Mouse (Mus musculus): ENCODE measurements at regions not wholly inside any gene's neighbourhood (a gene's known extent, or its start where the extent isn't known, plus 50 kb on each side); places are given as distances from the start of the nearest gene placed in this dataset.
A peak's percentile ranks its signal among the peaks of the same experiment; 100 is the strongest.

GRCm38 (mm10) chr3:102335146-102335545 lies 130.7 kb upstream of the Vangl1 start:
- H3K4me3 ChIP-seq (ENCODE audit: insufficient read depth, low read length): no peak overlapping the region
- no peaks in the 10 kb centered on the region for H3K4me1 ChIP-seq (ENCODE audit: control insufficient read depth, insufficient read depth, low read length)
- TF ChIP-seq CTCF (IDR thresholded peaks at IDR 0.05; ENCODE audit: extremely low read depth, insufficient read depth, low read length) (peak; percentile 75), POLR2A (IDR thresholded peaks at IDR 0.05; ENCODE audit: extremely low read depth, insufficient read depth, low read length) (no peak)
- no peak overlapping the region for H3K27ac ChIP-seq (ENCODE audit: insufficient read depth, low read length)

DNA sequence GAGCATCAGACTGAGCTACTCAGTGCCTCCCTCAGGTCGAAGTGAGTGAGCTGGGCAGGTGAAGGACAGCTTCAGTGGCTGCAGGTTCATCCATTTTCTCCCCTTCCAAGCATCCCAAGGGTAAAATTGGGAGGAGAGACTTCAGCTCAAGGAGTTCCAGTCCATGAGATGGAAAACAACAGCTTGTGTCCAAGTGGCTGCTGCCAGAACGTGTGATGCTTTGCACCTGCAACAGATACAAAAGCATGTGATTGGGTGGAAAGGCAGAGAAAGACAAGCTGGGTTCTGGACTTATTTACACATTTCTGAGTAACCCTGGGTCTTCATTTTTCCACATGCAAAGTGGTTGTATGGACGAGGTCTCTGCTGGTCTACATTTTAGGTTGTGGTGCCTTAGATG lies 127.7 kb upstream of the Vangl1 start:
- Histone ChIP-seq H3K27ac (ENCODE audit: insufficient read depth, low read length) (no peak overlapping the region), H3K4me1 (ENCODE audit: control insufficient read depth, insufficient read depth, low read length) (no peaks in the 10 kb centered on the region), H3K4me3 (ENCODE audit: insufficient read depth, low read length) (no peak overlapping the region)
- TF ChIP-seq POLR2A (IDR thresholded peaks at IDR 0.05; ENCODE audit: extremely low read depth, insufficient read depth, low read length) (no peak), CTCF (IDR thresholded peaks at IDR 0.05; ENCODE audit: extremely low read depth, insufficient read depth, low read length) (no peak)

DNA sequence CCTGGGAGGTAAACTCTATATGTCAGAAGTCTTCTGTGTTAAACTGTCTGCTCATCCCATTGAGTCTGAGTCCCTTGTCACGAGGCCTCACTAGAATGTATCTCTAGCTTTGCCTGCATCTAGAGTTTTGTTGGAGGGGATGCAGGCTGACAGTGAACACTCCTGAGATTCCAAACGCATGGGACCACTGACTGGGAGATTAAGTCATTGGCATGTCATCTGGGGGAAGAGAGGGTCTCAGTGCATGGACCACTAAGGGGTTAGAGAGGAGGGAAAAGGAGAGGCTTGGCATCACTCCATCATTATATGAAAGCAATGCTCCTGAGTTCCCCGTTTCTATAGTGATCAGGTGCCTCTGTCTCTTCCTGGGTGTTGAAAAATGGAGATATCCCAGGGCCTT lies 114.8 kb upstream of the Vangl1 start:
- TF ChIP-seq POLR2A (IDR thresholded peaks at IDR 0.05; ENCODE audit: extremely low read depth, insufficient read depth, low read length) (no peak), CTCF (IDR thresholded peaks at IDR 0.05; ENCODE audit: extremely low read depth, insufficient read depth, low read length) (no peak)
- H3K4me1 ChIP-seq (ENCODE audit: control insufficient read depth, insufficient read depth, low read length): no peaks in the 10 kb centered on the region
- H3K27ac ChIP-seq (ENCODE audit: insufficient read depth, low read length): no peak overlapping the region
- no peak overlapping the region for H3K4me3 ChIP-seq (ENCODE audit: insufficient read depth, low read length)

DNA sequence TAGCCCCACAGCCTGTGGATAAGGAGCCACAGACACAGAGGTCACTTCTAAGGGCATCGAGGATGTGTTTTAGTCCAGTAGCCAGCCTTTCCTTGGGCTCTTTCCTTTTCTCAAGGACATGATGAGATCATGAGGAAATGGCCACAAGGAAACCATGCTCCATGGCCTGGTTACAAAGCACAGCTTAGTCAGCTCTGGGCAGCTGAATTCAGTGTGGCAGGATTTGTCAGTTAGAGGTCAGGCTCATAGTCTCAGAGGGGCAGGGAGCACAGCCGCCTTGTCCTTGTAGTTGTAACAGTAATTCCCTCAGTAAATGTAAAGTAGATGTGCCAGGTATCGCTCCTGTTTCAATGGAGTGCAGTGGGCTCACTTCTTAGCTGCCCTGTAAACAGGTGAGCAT lies 111.7 kb upstream of the Vangl1 start:
- Histone ChIP-seq H3K27ac (ENCODE audit: insufficient read depth, low read length) (no peak overlapping the region), H3K4me3 (ENCODE audit: insufficient read depth, low read length) (no peak overlapping the region), H3K4me1 (ENCODE audit: control insufficient read depth, insufficient read depth, low read length) (no peaks in the 10 kb centered on the region)
- no peak for TF ChIP-seq POLR2A (IDR thresholded peaks at IDR 0.05; ENCODE audit: extremely low read depth, insufficient read depth, low read length)
- TF ChIP-seq CTCF (IDR thresholded peaks at IDR 0.05; ENCODE audit: extremely low read depth, insufficient read depth, low read length): no peak

DNA sequence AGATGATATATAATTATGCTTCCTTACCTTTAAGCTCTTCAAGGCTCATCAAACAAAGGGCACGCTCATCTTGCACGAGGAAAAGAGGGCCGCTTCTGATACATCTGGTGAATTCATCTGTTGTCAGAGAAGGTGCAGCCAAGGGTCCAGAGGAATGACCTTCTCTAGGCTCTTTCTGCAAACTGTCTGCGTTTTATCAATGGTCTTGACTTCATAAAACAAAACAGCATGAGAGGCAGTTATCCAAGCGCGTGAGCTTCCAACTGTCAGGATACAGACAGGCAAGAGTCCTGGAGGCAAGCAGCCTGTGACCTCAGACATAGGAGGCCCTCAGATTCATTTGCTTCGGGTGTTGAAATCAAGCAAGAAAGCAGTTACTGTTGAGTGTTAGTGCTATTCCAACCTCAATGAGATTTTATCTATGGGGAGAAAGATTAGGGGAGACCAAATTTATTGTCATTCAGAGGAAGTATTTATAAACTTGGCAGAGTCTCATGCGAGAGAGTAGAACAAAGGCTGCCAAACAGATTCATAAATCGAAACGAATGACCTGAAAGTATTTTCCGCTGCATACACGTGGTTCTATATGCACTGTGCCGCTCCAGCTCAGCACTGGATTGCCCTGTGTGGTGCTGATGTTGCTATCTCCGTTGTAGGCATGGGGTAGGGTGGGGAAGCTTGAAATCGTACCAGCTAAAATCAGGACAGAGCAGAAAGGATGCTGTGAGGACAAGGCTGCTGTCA lies 107.2 kb upstream of the Vangl1 start:
- Histone ChIP-seq H3K27ac (ENCODE audit: insufficient read depth, low read length) (no peak overlapping the region), H3K4me3 (ENCODE audit: insufficient read depth, low read length) (no peak overlapping the region), H3K4me1 (ENCODE audit: control insufficient read depth, insufficient read depth, low read length) (no peaks in the 10 kb centered on the region)
- no peak for TF ChIP-seq CTCF (IDR thresholded peaks at IDR 0.05; ENCODE audit: extremely low read depth, insufficient read depth, low read length)
- no peak for TF ChIP-seq POLR2A (IDR thresholded peaks at IDR 0.05; ENCODE audit: extremely low read depth, insufficient read depth, low read length)

- TF ChIP-seq POLR2A (IDR thresholded peaks at IDR 0.05; ENCODE audit: extremely low read depth, insufficient read depth, low read length): no peak
- no peak for TF ChIP-seq CTCF (IDR thresholded peaks at IDR 0.05; ENCODE audit: extremely low read depth, insufficient read depth, low read length)
- H3K4me3 ChIP-seq (ENCODE audit: insufficient read depth, low read length): no peak overlapping the region
- H3K27ac ChIP-seq (ENCODE audit: insufficient read depth, low read length): no peak overlapping the region
- H3K4me1 ChIP-seq (ENCODE audit: control insufficient read depth, insufficient read depth, low read length): no peaks in the 10 kb centered on the region
Observed at GRCm38 (mm10) chr3:102310243-102310642, 105.8 kb upstream of the Vangl1 start.

- no peaks in the 10 kb centered on the region for H3K4me1 ChIP-seq (ENCODE audit: control insufficient read depth, insufficient read depth, low read length)
- no peak overlapping the region for H3K4me3 ChIP-seq (ENCODE audit: insufficient read depth, low read length)
- no peak overlapping the region for H3K27ac ChIP-seq (ENCODE audit: insufficient read depth, low read length)
- peak; percentile 78 for TF ChIP-seq CTCF (IDR thresholded peaks at IDR 0.05; ENCODE audit: extremely low read depth, insufficient read depth, low read length)
- no peak for TF ChIP-seq POLR2A (IDR thresholded peaks at IDR 0.05; ENCODE audit: extremely low read depth, insufficient read depth, low read length)
Observed at GRCm38 (mm10) chr3:102309756-102310155, 105.3 kb upstream of the Vangl1 start.

- no peak overlapping the region for H3K4me3 ChIP-seq (ENCODE audit: insufficient read depth, low read length)
Observed at GRCm38 (mm10) chr3:102307656-102308055, 103.2 kb upstream of the Vangl1 start.

DNA sequence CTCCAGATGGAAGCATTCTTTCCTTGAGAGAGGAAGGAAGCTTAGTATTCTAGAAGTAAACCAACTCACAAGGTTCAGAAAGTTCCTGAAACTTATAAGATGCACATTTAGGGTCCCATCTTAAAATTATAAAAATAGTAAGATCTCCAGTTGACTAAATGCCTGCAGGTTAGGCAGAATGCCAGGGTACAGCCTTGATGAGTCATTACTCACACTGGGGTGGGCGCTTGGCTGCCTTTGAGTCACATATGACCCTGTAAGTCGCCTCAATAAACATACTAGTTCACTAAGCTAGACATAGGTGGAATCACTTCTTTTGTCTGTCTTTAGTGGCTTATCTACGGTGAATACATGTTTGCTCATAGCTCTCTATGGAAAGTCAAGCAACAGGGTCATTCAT lies 87.9 kb upstream of the Vangl1 start:
- TF ChIP-seq CTCF (IDR thresholded peaks at IDR 0.05; ENCODE audit: extremely low read depth, insufficient read depth, low read length) (no peak), POLR2A (IDR thresholded peaks at IDR 0.05; ENCODE audit: extremely low read depth, insufficient read depth, low read length) (no peak)
- Histone ChIP-seq H3K27ac (ENCODE audit: insufficient read depth, low read length) (no peak overlapping the region), H3K4me1 (ENCODE audit: control insufficient read depth, insufficient read depth, low read length) (no peaks in the 10 kb centered on the region), H3K4me3 (ENCODE audit: insufficient read depth, low read length) (no peak overlapping the region)

More at GRCm38 (mm10) chr3:102307656-102308055, 103.2 kb upstream of the Vangl1 start:
- no peaks in the 10 kb centered on the region for H3K4me1 ChIP-seq (ENCODE audit: control insufficient read depth, insufficient read depth, low read length)
- TF ChIP-seq POLR2A (IDR thresholded peaks at IDR 0.05; ENCODE audit: extremely low read depth, insufficient read depth, low read length) (no peak), CTCF (IDR thresholded peaks at IDR 0.05; ENCODE audit: extremely low read depth, insufficient read depth, low read length) (no peak)
- no peak overlapping the region for H3K27ac ChIP-seq (ENCODE audit: insufficient read depth, low read length)

DNA sequence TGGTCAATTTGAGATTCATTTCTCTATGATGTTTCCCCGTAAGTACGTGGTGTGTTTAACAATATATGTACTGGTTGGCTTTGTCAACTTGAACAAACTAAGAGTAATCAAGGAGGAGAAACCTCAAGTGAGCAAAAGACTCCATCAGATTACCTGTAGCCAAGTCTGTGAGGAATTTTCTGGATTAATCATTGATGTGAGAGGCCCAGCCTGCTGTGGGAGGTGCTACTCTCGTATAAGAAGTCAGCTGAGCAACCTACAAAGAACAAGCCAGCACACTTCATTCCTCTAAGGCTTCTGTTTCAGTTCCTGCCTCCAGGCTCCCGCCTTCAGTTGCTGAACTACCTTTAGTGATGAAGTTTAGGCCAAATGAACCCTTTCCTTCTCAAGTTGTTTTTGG lies 77.5 kb upstream of the Vangl1 start:
- Histone ChIP-seq H3K4me1 (ENCODE audit: control insufficient read depth, insufficient read depth, low read length) (no peaks in the 10 kb centered on the region), H3K4me3 (ENCODE audit: insufficient read depth, low read length) (no peak overlapping the region), H3K27ac (ENCODE audit: insufficient read depth, low read length) (no peak overlapping the region)
- TF ChIP-seq CTCF (IDR thresholded peaks at IDR 0.05; ENCODE audit: extremely low read depth, insufficient read depth, low read length): no peak
- TF ChIP-seq POLR2A (IDR thresholded peaks at IDR 0.05; ENCODE audit: extremely low read depth, insufficient read depth, low read length): no peak
